Mouse (Mus musculus): ENCODE measurements around the gene Rhoq. TPM values are rescaled to one million over a fixed set of nuclear protein-coding genes. Genes with fewer than 3 reads are reported as not detected.

Gene Rhoq
- polyA plus RNA-seq, 1 experiment from 2014 or later = 31.1 TPM

GRCm38 (mm10) chr17:86946078-86946477, 16.8 kb upstream of the Rhoq start:
- Histone ChIP-seq H3K4me3 (ENCODE audit: inconsistent target) (no peak overlapping the region), H3K36me3 (ENCODE audit: inconsistent target) (no peaks in the 10 kb centered on the region), H3K27ac (no peak overlapping the region), H3K79me2 (ENCODE audit: inconsistent target) (no peaks in the 10 kb centered on the region)
- 86% methylated on average over 1 of the region's 4 CpGs for WGBS (ENCODE audit: missing documents)

- Histone ChIP-seq H3K4me3 (ENCODE audit: inconsistent target) (no peak within 1 kb of the TSS), H3K36me3 (ENCODE audit: inconsistent target) (no peaks in the 10 kb centered on the region), H3K79me2 (ENCODE audit: inconsistent target) (no peaks in the 10 kb centered on the region), H3K27ac (no peak within 1 kb of the TSS)
- WGBS (ENCODE audit: missing documents) = 94% methylated on average over 26 of the region's 28 CpGs
These were observed 14.8 kb upstream of the Rhoq start, which contains the start of gene Atp6v1e2 for GRCm38 (mm10) chr17:86947840-86948796. Gene Atp6v1e2, minus strand, starts transcription at chr17:86947897.

GRCm38 (mm10) chr17:86948801-86949200, 14.1 kb upstream of the Rhoq start:
- Histone ChIP-seq H3K4me3 (ENCODE audit: inconsistent target) (no peak overlapping the region), H3K79me2 (ENCODE audit: inconsistent target) (no peaks in the 10 kb centered on the region), H3K27ac (no peak overlapping the region), H3K36me3 (ENCODE audit: inconsistent target) (no peaks in the 10 kb centered on the region)
- 91% methylated on average over 6 of the region's 6 CpGs for WGBS (ENCODE audit: missing documents)

GRCm38 (mm10) chr17:86957239-86957638, 5.6 kb upstream of the Rhoq start:
- Histone ChIP-seq H3K4me3 (ENCODE audit: inconsistent target) (no peak overlapping the region), H3K36me3 (ENCODE audit: inconsistent target) (no peaks in the 10 kb centered on the region), H3K27ac (no peak overlapping the region), H3K79me2 (ENCODE audit: inconsistent target) (no peaks in the 10 kb centered on the region)
- WGBS (ENCODE audit: missing documents) = 98% methylated on average over 5 of the region's 5 CpGs

- no peaks in the 10 kb centered on the region for H3K36me3 ChIP-seq (ENCODE audit: inconsistent target)
- no peak overlapping the region for H3K4me3 ChIP-seq (ENCODE audit: inconsistent target)
- 29% methylated on average over 14 of the region's 14 CpGs for WGBS (ENCODE audit: missing documents)
- no peak overlapping the region for H3K27ac ChIP-seq
- no peaks in the 10 kb centered on the region for H3K79me2 ChIP-seq (ENCODE audit: inconsistent target)
These were observed 4.9 kb upstream of the Rhoq start for GRCm38 (mm10) chr17:86957968-86958367.

GRCm38 (mm10) chr17:86961301-86961841, 1.5 kb upstream of the Rhoq start:
- H3K79me2 ChIP-seq (ENCODE audit: inconsistent target) = peaks cover 29% of the 10 kb centered on the region
- H3K36me3 ChIP-seq (ENCODE audit: inconsistent target) = no peaks in the 10 kb centered on the region
- H3K4me3 ChIP-seq (ENCODE audit: inconsistent target) = no peak overlapping the region
- peak overlapping the region; percentile 69 for H3K27ac ChIP-seq
- 33% methylated on average over 8 of the region's 8 CpGs for WGBS (ENCODE audit: missing documents)

GRCm38 (mm10) chr17:86962297-86962893, 487 bp upstream of the Rhoq start:
- Histone ChIP-seq H3K36me3 (ENCODE audit: inconsistent target) (no peaks in the 10 kb centered on the region; the same call in 1 of the 2 replicates), H3K4me3 (ENCODE audit: inconsistent target) (peak overlapping the region; percentile 50), H3K27ac (peak overlapping the region; percentile 69), H3K79me2 (ENCODE audit: inconsistent target) (peaks cover 39% of the 10 kb centered on the region)
- 0% methylated on average over 24 of the region's 24 CpGs for WGBS (ENCODE audit: missing documents)

- Histone ChIP-seq H3K27ac (no peak overlapping the region), H3K4me3 (ENCODE audit: inconsistent target) (peak overlapping the region; percentile 43), H3K79me2 (ENCODE audit: inconsistent target) (peaks cover 51% of the 10 kb centered on the region), H3K36me3 (ENCODE audit: inconsistent target) (no peaks in the 10 kb centered on the region; the same call in 1 of the 2 replicates)
- WGBS (ENCODE audit: missing documents) = 1% methylated on average over 26 of the region's 26 CpGs
These were observed 662 bp downstream of the Rhoq start for GRCm38 (mm10) chr17:86963586-86963902.

GRCm38 (mm10) chr17:86964041-86964440, 1.2 kb downstream of the Rhoq start:
- Histone ChIP-seq H3K36me3 (ENCODE audit: inconsistent target) (no peaks in the 10 kb centered on the region; the same call in 1 of the 2 replicates), H3K4me3 (ENCODE audit: inconsistent target) (peak overlapping the region; percentile 43), H3K27ac (no peak overlapping the region), H3K79me2 (ENCODE audit: inconsistent target) (peaks cover 56% of the 10 kb centered on the region)
- 4% methylated on average over 4 of the region's 6 CpGs for WGBS (ENCODE audit: missing documents)

- H3K79me2 ChIP-seq (ENCODE audit: inconsistent target) = peaks cover 60% of the 10 kb centered on the region
- peak overlapping the region; percentile 43 for H3K4me3 ChIP-seq (ENCODE audit: inconsistent target)
- H3K36me3 ChIP-seq (ENCODE audit: inconsistent target) = no peaks in the 10 kb centered on the region; the same call in 1 of the 2 replicates
- WGBS (ENCODE audit: missing documents) = 15% methylated on average over 10 of the region's 10 CpGs
- H3K27ac ChIP-seq = no peak overlapping the region
These were observed 1.6 kb downstream of the Rhoq start for GRCm38 (mm10) chr17:86964502-86964901.

- H3K4me3 ChIP-seq (ENCODE audit: inconsistent target) = no peak overlapping the region
- H3K27ac ChIP-seq = no peak overlapping the region
- WGBS (ENCODE audit: missing documents) = 96% methylated on average over 8 of the region's 8 CpGs
These were observed 2.2 kb downstream of the Rhoq start for GRCm38 (mm10) chr17:86965121-86965520.

GRCm38 (mm10) chr17:86966040-86966439, 3.2 kb downstream of the Rhoq start:
- no peak overlapping the region for H3K27ac ChIP-seq
- H3K79me2 ChIP-seq (ENCODE audit: inconsistent target) = peaks cover 76% of the 10 kb centered on the region
- 91% methylated on average over 10 of the region's 10 CpGs for WGBS (ENCODE audit: missing documents)
- no peak overlapping the region for H3K4me3 ChIP-seq (ENCODE audit: inconsistent target)
- peaks cover 4% of the 10 kb centered on the region; the same call in 1 of the 2 replicates for H3K36me3 ChIP-seq (ENCODE audit: inconsistent target)

More at GRCm38 (mm10) chr17:86965121-86965520, 2.2 kb downstream of the Rhoq start:
- peaks cover 1% of the 10 kb centered on the region; the same call in 1 of the 2 replicates for H3K36me3 ChIP-seq (ENCODE audit: inconsistent target)
- H3K79me2 ChIP-seq (ENCODE audit: inconsistent target) = peaks cover 67% of the 10 kb centered on the region

GRCm38 (mm10) chr17:86967048-86967447, 4.2 kb downstream of the Rhoq start:
- Histone ChIP-seq H3K27ac (no peak overlapping the region), H3K36me3 (ENCODE audit: inconsistent target) (peaks cover 4% of the 10 kb centered on the region; the same call in 1 of the 2 replicates)

GRCm38 (mm10) chr17:86967536-86968525, 4.9 kb downstream of the Rhoq start:
- 56% methylated on average over 10 of the region's 10 CpGs for WGBS (ENCODE audit: missing documents)
- Histone ChIP-seq H3K79me2 (ENCODE audit: inconsistent target) (peaks cover 89% of the 10 kb centered on the region), H3K27ac (no peak overlapping the region), H3K36me3 (ENCODE audit: inconsistent target) (peaks cover 4% of the 10 kb centered on the region; the same call in 1 of the 2 replicates), H3K4me3 (ENCODE audit: inconsistent target) (no peak overlapping the region)

More at GRCm38 (mm10) chr17:86967048-86967447, 4.2 kb downstream of the Rhoq start:
- H3K4me3 ChIP-seq (ENCODE audit: inconsistent target) = no peak overlapping the region
- 91% methylated on average over 12 of the region's 12 CpGs for WGBS (ENCODE audit: missing documents)
- peaks cover 85% of the 10 kb centered on the region for H3K79me2 ChIP-seq (ENCODE audit: inconsistent target)
